Mouse (Mus musculus): ENCODE data around the gene Msi2.

The Msi2 gene

DNA sequence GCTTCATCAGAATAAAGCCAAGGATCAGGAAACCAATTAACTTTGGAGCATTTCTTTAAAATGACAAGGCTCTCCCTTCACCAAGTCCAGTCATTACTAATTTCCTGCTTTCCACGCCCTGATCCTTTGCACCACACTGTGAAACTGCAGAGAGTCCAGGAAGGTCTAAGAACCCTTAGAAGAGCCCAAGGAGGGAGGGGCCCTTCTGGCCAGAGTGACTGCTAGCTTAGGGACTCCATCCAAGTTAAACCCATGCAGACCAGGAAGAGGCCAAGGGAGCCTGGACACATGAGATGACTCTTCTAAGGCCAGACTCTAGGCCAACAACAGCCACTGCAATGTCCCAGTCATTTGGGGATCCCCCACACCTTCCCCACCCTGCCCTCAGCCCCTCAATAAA, 83.7 kb downstream of the Msi2 start:
- TF ChIP-seq POU5F1 (IDR thresholded peaks at IDR 0.05; ENCODE audit: borderline replicate concordance, low read length): no peak
- no peak for TF ChIP-seq NANOG (IDR thresholded peaks at IDR 0.05; ENCODE audit: borderline replicate concordance, low read length)
- Histone ChIP-seq H3K4me1 (replicated peaks; ENCODE audit: low read depth, low read length) (peaks cover 89% of the 10 kb centered on the region), H3K9me3 (ENCODE audit: low read length) (peaks cover 7% of the 10 kb centered on the region; the same call in 1 of the 2 replicates), H3K36me3 (ENCODE audit: insufficient read depth, low read length) (peaks cover 70% of the 10 kb centered on the region), H3K4me3 (replicated peaks; ENCODE audit: low read length) (no peak overlapping the region), H3K27me3 (ENCODE audit: insufficient read depth, low read length) (no peaks in the 10 kb centered on the region)

GRCm38 (mm10) chr11:88631932-88632230, 86.4 kb downstream of the Msi2 start:
- Histone ChIP-seq H3K4me3 (replicated peaks; ENCODE audit: low read length) (no peak overlapping the region), H3K4me1 (replicated peaks; ENCODE audit: low read depth, low read length) (peaks cover 91% of the 10 kb centered on the region), H3K9me3 (ENCODE audit: low read length) (peaks cover 7% of the 10 kb centered on the region; the same call in 1 of the 2 replicates), H3K27me3 (ENCODE audit: insufficient read depth, low read length) (no peaks in the 10 kb centered on the region), H3K36me3 (ENCODE audit: insufficient read depth, low read length) (peaks cover 43% of the 10 kb centered on the region)
- TF ChIP-seq CTCF (conservative IDR thresholded peaks at IDR 0.05; ENCODE audit: low read length): no peak
- no peak for TF ChIP-seq NANOG (IDR thresholded peaks at IDR 0.05; ENCODE audit: borderline replicate concordance, low read length)
- no peak for TF ChIP-seq POU5F1 (IDR thresholded peaks at IDR 0.05; ENCODE audit: borderline replicate concordance, low read length)

DNA sequence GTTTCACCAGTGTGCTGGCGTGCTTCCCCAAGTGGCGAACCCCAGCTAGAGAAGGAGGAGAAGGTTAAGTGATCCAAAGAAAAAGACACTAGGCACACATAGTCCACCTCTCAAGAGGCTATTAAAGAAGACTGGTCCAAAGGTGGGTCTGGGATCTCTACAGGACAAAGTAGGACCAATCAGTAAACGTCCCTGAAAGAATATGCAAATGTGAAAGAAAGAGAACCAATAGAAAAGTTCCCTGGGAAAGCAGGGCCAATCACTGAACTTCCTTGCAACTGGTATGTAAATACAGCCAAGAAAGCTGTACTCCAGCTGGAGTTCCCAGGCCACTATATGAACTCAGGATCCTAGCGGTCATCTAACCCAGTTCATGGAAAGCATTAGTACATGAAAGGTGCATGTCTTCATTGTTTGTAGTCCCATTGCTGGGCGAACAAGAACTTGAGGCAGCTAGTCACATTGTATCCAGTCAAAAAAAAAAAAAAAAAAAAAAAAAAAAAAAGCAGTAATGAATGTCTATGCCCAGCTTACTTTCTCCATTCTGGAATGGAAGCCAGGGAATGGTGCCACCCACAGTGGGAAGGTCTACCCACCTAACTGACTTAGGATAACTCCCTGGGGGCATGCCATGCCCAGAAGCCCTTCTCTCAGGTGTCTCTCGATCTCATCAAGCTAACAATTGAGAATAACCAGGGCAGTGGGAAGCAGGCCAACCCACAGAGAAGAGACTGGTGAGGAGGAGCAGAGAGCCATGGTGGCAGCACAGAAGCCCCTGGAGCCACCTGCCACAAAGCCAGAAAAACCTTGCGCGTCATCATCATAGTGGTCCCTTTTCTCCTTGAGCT, 87.0 kb downstream of the Msi2 start:
- Histone ChIP-seq H3K27me3 (ENCODE audit: insufficient read depth, low read length) (no peaks in the 10 kb centered on the region), H3K4me3 (replicated peaks; ENCODE audit: low read length) (no peak overlapping the region), H3K9me3 (ENCODE audit: low read length) (peaks cover 7% of the 10 kb centered on the region; the same call in 1 of the 2 replicates), H3K36me3 (ENCODE audit: insufficient read depth, low read length) (peaks cover 44% of the 10 kb centered on the region), H3K4me1 (replicated peaks; ENCODE audit: low read depth, low read length) (peaks cover 93% of the 10 kb centered on the region)
- TF ChIP-seq CTCF (conservative IDR thresholded peaks at IDR 0.05; ENCODE audit: low read length): no peak
- no peak for TF ChIP-seq POU5F1 (IDR thresholded peaks at IDR 0.05; ENCODE audit: borderline replicate concordance, low read length)
- TF ChIP-seq NANOG (IDR thresholded peaks at IDR 0.05; ENCODE audit: borderline replicate concordance, low read length): no peak

- Histone ChIP-seq H3K4me3 (replicated peaks; ENCODE audit: low read length) (peak overlapping the region; percentile 49), H3K36me3 (ENCODE audit: insufficient read depth, low read length) (peaks cover 39% of the 10 kb centered on the region), H3K27me3 (ENCODE audit: insufficient read depth, low read length) (no peaks in the 10 kb centered on the region), H3K9me3 (ENCODE audit: low read length) (peaks cover 7% of the 10 kb centered on the region; the same call in 1 of the 2 replicates), H3K4me1 (replicated peaks; ENCODE audit: low read depth, low read length) (peaks cover 94% of the 10 kb centered on the region)
- no peak for TF ChIP-seq NANOG (IDR thresholded peaks at IDR 0.05; ENCODE audit: borderline replicate concordance, low read length)
- no peak for TF ChIP-seq POU5F1 (IDR thresholded peaks at IDR 0.05; ENCODE audit: borderline replicate concordance, low read length)
- no peak for TF ChIP-seq CTCF (conservative IDR thresholded peaks at IDR 0.05; ENCODE audit: low read length)
Measured at GRCm38 (mm10) chr11:88629619-88630018, 88.7 kb downstream of the Msi2 start.

DNA sequence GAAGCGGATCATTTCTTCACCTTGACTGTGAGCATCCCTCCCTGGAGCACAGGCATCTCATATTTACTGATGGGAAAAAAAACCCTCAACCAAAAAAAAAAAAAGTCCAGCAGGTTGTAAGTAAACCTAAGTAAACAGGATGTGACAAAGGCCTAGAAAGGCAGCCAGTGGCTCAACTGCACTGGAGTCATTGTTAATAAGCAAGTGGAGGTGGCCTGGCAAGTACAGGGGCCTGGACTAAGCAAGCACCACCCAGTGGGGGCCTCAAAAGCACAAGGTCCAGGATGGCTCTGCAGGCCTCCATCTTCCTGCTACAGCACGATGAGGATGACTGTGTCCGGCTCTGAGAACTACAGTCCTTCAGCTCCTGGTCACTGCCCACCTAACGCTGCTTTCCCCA, 89.1 kb downstream of the Msi2 start:
- Histone ChIP-seq H3K4me3 (replicated peaks; ENCODE audit: low read length) (peak overlapping the region; percentile 49), H3K4me1 (replicated peaks; ENCODE audit: low read depth, low read length) (peaks cover 94% of the 10 kb centered on the region), H3K27me3 (ENCODE audit: insufficient read depth, low read length) (no peaks in the 10 kb centered on the region), H3K36me3 (ENCODE audit: insufficient read depth, low read length) (peaks cover 35% of the 10 kb centered on the region), H3K9me3 (ENCODE audit: low read length) (peaks cover 7% of the 10 kb centered on the region; the same call in 1 of the 2 replicates)
- TF ChIP-seq NANOG (IDR thresholded peaks at IDR 0.05; ENCODE audit: borderline replicate concordance, low read length) (no peak), POU5F1 (IDR thresholded peaks at IDR 0.05; ENCODE audit: borderline replicate concordance, low read length) (no peak), CTCF (conservative IDR thresholded peaks at IDR 0.05; ENCODE audit: low read length) (no peak)

- peaks cover 7% of the 10 kb centered on the region; the same call in 1 of the 2 replicates for H3K9me3 ChIP-seq (ENCODE audit: low read length)
- H3K36me3 ChIP-seq (ENCODE audit: insufficient read depth, low read length): peaks cover 30% of the 10 kb centered on the region
- H3K4me1 ChIP-seq (replicated peaks; ENCODE audit: low read depth, low read length): peaks cover 94% of the 10 kb centered on the region
- no peaks in the 10 kb centered on the region for H3K27me3 ChIP-seq (ENCODE audit: insufficient read depth, low read length)
- H3K4me3 ChIP-seq (replicated peaks; ENCODE audit: low read length): peak overlapping the region; percentile 49; the same call in 1 of the 2 replicates
- TF ChIP-seq CTCF (conservative IDR thresholded peaks at IDR 0.05; ENCODE audit: low read length) (no peak), POU5F1 (IDR thresholded peaks at IDR 0.05; ENCODE audit: borderline replicate concordance, low read length) (no peak), NANOG (IDR thresholded peaks at IDR 0.05; ENCODE audit: borderline replicate concordance, low read length) (no peak)
Measured at GRCm38 (mm10) chr11:88628676-88629075, 89.6 kb downstream of the Msi2 start.

- peaks cover 96% of the 10 kb centered on the region for H3K4me1 ChIP-seq (replicated peaks; ENCODE audit: low read depth, low read length)
- TF ChIP-seq CTCF (conservative IDR thresholded peaks at IDR 0.05; ENCODE audit: low read length): no peak
- TF ChIP-seq POU5F1 (IDR thresholded peaks at IDR 0.05; ENCODE audit: borderline replicate concordance, low read length): no peak
- TF ChIP-seq NANOG (IDR thresholded peaks at IDR 0.05; ENCODE audit: borderline replicate concordance, low read length): no peak
- no peaks in the 10 kb centered on the region for H3K27me3 ChIP-seq (ENCODE audit: insufficient read depth, low read length)
- H3K36me3 ChIP-seq (ENCODE audit: insufficient read depth, low read length): peaks cover 19% of the 10 kb centered on the region
- H3K4me3 ChIP-seq (replicated peaks; ENCODE audit: low read length): peak overlapping the region; percentile 35
- peaks cover 7% of the 10 kb centered on the region; the same call in 1 of the 2 replicates for H3K9me3 ChIP-seq (ENCODE audit: low read length)
Measured at GRCm38 (mm10) chr11:88627327-88627726, 91.0 kb downstream of the Msi2 start.

DNA sequence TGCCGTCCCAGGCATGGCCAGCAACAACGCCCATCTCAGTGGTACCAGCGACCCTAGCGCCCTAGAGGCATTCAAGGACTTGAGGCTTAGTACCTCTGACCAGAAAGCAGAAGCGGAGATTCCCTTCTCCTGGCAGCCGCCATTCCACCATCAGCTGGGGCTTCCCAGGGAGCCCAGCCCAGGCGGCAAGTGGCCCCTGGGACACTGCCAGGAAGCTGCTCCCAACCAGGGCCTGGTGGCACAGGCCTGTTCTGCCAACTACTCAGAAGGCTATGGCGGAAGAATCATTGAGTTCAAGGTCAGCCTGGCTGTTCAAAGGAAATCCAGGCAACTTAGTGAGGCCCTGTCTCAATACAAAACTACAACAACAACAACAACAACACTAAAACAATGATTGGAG, 91.7 kb downstream of the Msi2 start:
- peaks cover 96% of the 10 kb centered on the region for H3K4me1 ChIP-seq (replicated peaks; ENCODE audit: low read depth, low read length)
- peaks cover 1% of the 10 kb centered on the region; the same call in 1 of the 2 replicates for H3K9me3 ChIP-seq (ENCODE audit: low read length)
- no peak for TF ChIP-seq NANOG (IDR thresholded peaks at IDR 0.05; ENCODE audit: borderline replicate concordance, low read length)
- H3K27me3 ChIP-seq (ENCODE audit: insufficient read depth, low read length): no peaks in the 10 kb centered on the region
- H3K4me3 ChIP-seq (replicated peaks; ENCODE audit: low read length): peak overlapping the region; percentile 35; the same call in 1 of the 2 replicates
- peaks cover 19% of the 10 kb centered on the region for H3K36me3 ChIP-seq (ENCODE audit: insufficient read depth, low read length)

Data from E14TG2a.4 (cell line).